Mouse (Mus musculus) embryonic facial prominence, embryonic 10.5 days (tissue): ENCODE data around the gene Klra3. TPM values are rescaled to one million over a fixed set of nuclear protein-coding genes. Genes with fewer than 3 reads are reported as not detected.
"Not testable (repeated sequence)": the region's sequence is repeated elsewhere in the genome, so short reads cannot be mapped to it uniquely, and the experiment has no call there.

Source experiments
- DNase-seq: peaks from one replicate; pipeline ENCODE4 v3.0.0-alpha.2; 2017; ENCODE audit warnings: low spot score
- H3K27ac ChIP-seq: fragments of 300-500 bp; sonication (generic); replicated peaks from 2 replicates; pipeline ENCODE4 v1.5.1; 2016; ENCODE audit warnings: mild to moderate bottlenecking
- H3K27me3 ChIP-seq: fragments of 300-500 bp; sonication (generic); replicated peaks from 2 replicates; pipeline ENCODE4 v1.6.1; 2016; ENCODE audit warnings: low read depth, mild to moderate bottlenecking; ENCODE audit not compliant: poor library complexity, severe bottlenecking
- H3K36me3 ChIP-seq: fragments of 300-500 bp; sonication (generic); replicated peaks from 2 replicates; pipeline ENCODE4 v1.6.1; 2016; ENCODE audit warnings: mild to moderate bottlenecking, moderate library complexity
- H3K4me1 ChIP-seq: fragments of 300-500 bp; sonication (generic); 2 replicates; pipeline ENCODE4 v1.6.1; 2016
- H3K4me3 ChIP-seq: fragments of 300-500 bp; sonication (generic); 2 replicates; pipeline ENCODE4 v1.5.1; 2016; ENCODE audit warnings: mild to moderate bottlenecking, moderate library complexity
- H3K9me3 ChIP-seq: fragments of 300-500 bp; sonication (generic); 2 replicates; pipeline ENCODE4 v1.6.1; 2016; ENCODE audit warnings: mild to moderate bottlenecking
- WGBS: fragments of 180-500 bp; shearing (Covaris S2); methylation state at CpG from one replicate; pipeline ENCODE4 v1.1.7; 2016; 5-methylcytosine and 5-hydroxymethylcytosine counted together
- polyA plus RNA-seq: library from polyadenylated mRNA; unstranded; fragments of >200 nt; fragmentation: Nextera tagmentation; extraction: Ambion mirVana; gene quantifications from 2 replicates; pipeline ENCODE4 v1.2.1, GENCODE M21; 2016

Gene Klra3
- not detected in 2 replicates for polyA plus RNA-seq

DNA sequence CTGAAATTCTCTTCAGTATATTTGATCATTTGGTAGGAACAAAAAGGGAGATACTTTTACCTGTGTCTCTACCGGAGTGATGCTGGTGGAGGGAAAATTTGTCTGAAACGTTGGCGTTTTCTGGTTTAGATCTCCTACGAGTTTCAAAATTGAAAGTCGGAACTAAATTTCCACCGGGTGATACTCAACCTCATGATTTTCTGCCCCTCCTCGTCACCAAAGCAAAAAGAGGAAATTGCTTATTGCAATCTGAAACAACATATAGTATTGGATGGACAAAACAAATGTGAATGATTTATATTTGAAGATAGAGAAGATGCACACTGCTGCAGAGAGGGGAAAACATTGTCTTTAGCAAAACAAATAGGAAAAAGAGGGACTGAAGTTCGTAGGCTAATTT, at the start of gene Klra3:
Gene Klra3 (minus strand): TSS at position 164 of the 400 bp plus-strand sequence.
- no peaks in the 10 kb centered on the region for H3K27me3 ChIP-seq
- 88% methylated on average over 8 of the region's 8 CpGs for WGBS
- H3K27ac ChIP-seq: no peak within 1 kb of the TSS
- no peaks in the 10 kb centered on the region for H3K9me3 ChIP-seq
- no peaks in the 10 kb centered on the region for H3K36me3 ChIP-seq
- H3K4me1 ChIP-seq: no peaks in the 10 kb centered on the region
- no peak within 1 kb of the TSS for H3K4me3 ChIP-seq
- DNase-seq: no peak

- Histone ChIP-seq H3K27ac (no peak within 1 kb of the TSS), H3K27me3 (no peaks in the 10 kb centered on the region), H3K4me1 (no peaks in the 10 kb centered on the region), H3K4me3 (no peak within 1 kb of the TSS), H3K9me3 (peaks cover 20% of the 10 kb centered on the region; the same call in 1 of the 2 replicates), H3K36me3 (no peaks in the 10 kb centered on the region)
- 84% methylated on average over 2 of the region's 2 CpGs for WGBS
- no peak for DNase-seq
Observed at GRCm38 (mm10) chr6:130386750-130387149, 49.4 kb upstream of the Klra3 start, which contains the start of gene Klra1. Gene Klra1 (minus strand): TSS chr6:130386874.

- WGBS: 62% methylated on average over 1 of the region's 1 CpGs
- no peak for DNase-seq
- H3K4me1 ChIP-seq: no peaks in the 10 kb centered on the region
- no peaks in the 10 kb centered on the region for H3K27me3 ChIP-seq
- H3K36me3 ChIP-seq: no peaks in the 10 kb centered on the region
- peaks cover 20% of the 10 kb centered on the region; the same call in 1 of the 2 replicates for H3K9me3 ChIP-seq
- H3K27ac ChIP-seq: no peak overlapping the region
- no peak overlapping the region for H3K4me3 ChIP-seq
Observed at GRCm38 (mm10) chr6:130385803-130386202, 48.4 kb upstream of the Klra3 start.

- Histone ChIP-seq H3K27me3 (no peaks in the 10 kb centered on the region), H3K27ac (no peak overlapping the region), H3K36me3 (no peaks in the 10 kb centered on the region), H3K9me3 (peaks cover 17% of the 10 kb centered on the region; the same call in 1 of the 2 replicates), H3K4me3 (no peak overlapping the region), H3K4me1 (no peaks in the 10 kb centered on the region)
- DNase-seq: no peak
- whole genome bisulfite sequencing: 80% methylated on average over 4 of the region's 4 CpGs
Observed at GRCm38 (mm10) chr6:130382375-130382774, 45.0 kb upstream of the Klra3 start.

DNA sequence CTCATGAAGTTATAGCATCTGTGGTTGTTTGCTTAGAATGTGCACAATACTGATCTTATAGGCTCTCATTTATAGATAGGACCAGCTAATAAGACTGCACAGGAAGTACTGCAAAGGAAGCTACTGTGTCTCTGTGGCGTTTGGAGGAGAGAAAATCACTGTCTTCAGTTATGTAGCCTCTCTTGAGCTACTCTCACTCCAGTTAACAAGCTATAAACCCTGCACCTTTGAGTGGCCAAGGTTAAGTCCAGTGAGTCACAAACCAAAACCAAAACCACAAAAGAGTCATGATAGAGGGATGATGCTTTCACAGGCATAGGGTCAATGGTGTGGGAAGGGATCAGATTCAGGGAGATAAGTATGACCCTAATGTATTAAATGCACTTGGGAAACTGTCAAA, 8.0 kb upstream of the Klra3 start:
- not testable (repeated sequence) for H3K4me3 ChIP-seq, H3K4me1 ChIP-seq, DNase-seq, H3K9me3 ChIP-seq, H3K36me3 ChIP-seq, H3K27ac ChIP-seq, H3K27me3 ChIP-seq
- WGBS: 50% methylated on average over 1 of the region's 1 CpGs

- not testable (repeated sequence) for H3K4me1 ChIP-seq, H3K27me3 ChIP-seq, H3K9me3 ChIP-seq, H3K36me3 ChIP-seq, DNase-seq, H3K4me3 ChIP-seq, H3K27ac ChIP-seq
- WGBS: 90% methylated on average over 2 of the region's 2 CpGs
Observed at GRCm38 (mm10) chr6:130341973-130342372, 4.6 kb upstream of the Klra3 start.

DNA sequence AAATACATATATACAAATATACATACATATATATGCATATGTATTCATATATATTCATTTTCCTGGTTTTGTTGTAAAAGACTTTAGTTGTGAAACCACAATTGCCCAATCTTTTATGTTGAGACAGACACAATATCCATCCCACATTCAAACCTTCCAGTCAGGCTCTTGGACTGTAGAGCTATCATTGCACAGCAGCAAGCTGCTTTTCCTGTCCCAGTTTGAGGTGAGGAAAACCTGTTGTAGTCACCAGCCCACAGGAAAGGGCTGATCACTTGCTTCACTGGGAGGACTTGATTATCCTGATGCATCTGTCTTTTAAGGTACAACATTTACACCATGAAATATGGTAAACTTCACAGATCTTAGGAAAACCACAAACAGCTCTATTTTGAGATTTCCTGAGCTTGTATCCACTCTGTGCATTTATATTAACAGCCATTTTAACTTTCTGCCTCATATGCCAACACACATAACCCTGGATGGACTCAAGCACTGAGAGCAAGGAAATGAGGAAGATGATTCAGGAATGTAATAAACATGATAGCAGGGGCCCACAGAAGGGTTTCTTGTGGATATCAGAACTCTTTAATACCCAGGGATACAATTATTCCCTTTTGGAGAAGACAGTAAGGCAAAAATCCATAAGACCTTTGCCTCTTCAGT, 49.3 kb downstream of the Klra3 start:
- no peak overlapping the region for H3K27ac ChIP-seq
- no peaks in the 10 kb centered on the region for H3K36me3 ChIP-seq
- DNase-seq: no peak
- no peak overlapping the region for H3K4me3 ChIP-seq
- H3K27me3 ChIP-seq: no peaks in the 10 kb centered on the region
- H3K4me1 ChIP-seq: no peaks in the 10 kb centered on the region
- H3K9me3 ChIP-seq: peaks cover 8% of the 10 kb centered on the region; the same call in 1 of the 2 replicates

- DNase-seq, H3K9me3 ChIP-seq, H3K27ac ChIP-seq, H3K4me1 ChIP-seq, H3K27me3 ChIP-seq, H3K4me3 ChIP-seq, H3K36me3 ChIP-seq: not testable (repeated sequence)
- 85% methylated on average over 1 of the region's 1 CpGs for WGBS
Observed at GRCm38 (mm10) chr6:130281828-130282227, 55.5 kb downstream of the Klra3 start, which contains the start of gene Klra10. Gene Klra10 (minus strand): TSS chr6:130281928.

Other genes starting within 250 kb of the Klra3 start
- not detected in 2 replicates for gene Klra8, start 207.7 kb downstream of the Klra3 start, polyA plus RNA-seq
- gene Klra9, start 144.5 kb downstream of the Klra3 start, polyA plus RNA-seq: not detected in 2 replicates
- gene Klra7, start 104.3 kb downstream of the Klra3 start, polyA plus RNA-seq: not detected in 2 replicates
- gene Klra10, start 55.6 kb downstream of the Klra3 start, polyA plus RNA-seq: not detected in 2 replicates
- gene Klra1, start 49.3 kb upstream of the Klra3 start, polyA plus RNA-seq: not detected in 2 replicates